Mouse (Mus musculus) kidney, adult 8-10 months (tissue): ENCODE measurements at regions not wholly inside any gene's neighbourhood (a gene's known extent, or its start where the extent isn't known, plus 50 kb on each side); places are given as distances from the start of the nearest gene placed in this dataset.
A peak's percentile ranks its signal among the peaks of the same experiment; 100 is the strongest.

ENCODE experiments used
- DNase-seq, 2 experiments: peaks; one replicate each; pipeline ENCODE4 v3.0.0; 2022

GRCm38 (mm10) chr13:118193951-118194696, 192.3 kb upstream of the B430218F22Rik start:
- no peak for DNase-seq

- DNase-seq: no peak
Measured at GRCm38 (mm10) chr13:118208146-118208545, 178.3 kb upstream of the B430218F22Rik start.

- peak in 1 of 2 experiments; percentile 10 for DNase-seq
Measured at GRCm38 (mm10) chr13:118227354-118227753, 159.1 kb upstream of the B430218F22Rik start.

GRCm38 (mm10) chr13:118237968-118238367, 148.5 kb upstream of the B430218F22Rik start:
- DNase-seq: no peak

- DNase-seq: no peak
Measured at GRCm38 (mm10) chr13:118244680-118245079, 141.8 kb upstream of the B430218F22Rik start.

- no peak for DNase-seq
Measured at GRCm38 (mm10) chr13:118245546-118245945, 140.9 kb upstream of the B430218F22Rik start.

GRCm38 (mm10) chr13:118259606-118260005, 126.8 kb upstream of the B430218F22Rik start:
- DNase-seq: no peak

GRCm38 (mm10) chr13:118262971-118263370, 123.5 kb upstream of the B430218F22Rik start:
- DNase-seq: no peak

GRCm38 (mm10) chr13:118265763-118266520, 120.5 kb upstream of the B430218F22Rik start:
- no peak for DNase-seq

- DNase-seq: no peak
Measured at GRCm38 (mm10) chr13:118272904-118273303, 113.5 kb upstream of the B430218F22Rik start.

- DNase-seq: no peak
Measured at GRCm38 (mm10) chr13:118280956-118281355, 105.5 kb upstream of the B430218F22Rik start.

GRCm38 (mm10) chr13:118293728-118294127, 92.7 kb upstream of the B430218F22Rik start:
- DNase-seq: no peak

GRCm38 (mm10) chr13:118310080-118310479, 76.3 kb upstream of the B430218F22Rik start:
- DNase-seq: no peak

- DNase-seq: no peak
Measured at GRCm38 (mm10) chr13:118313676-118314075, 72.8 kb upstream of the B430218F22Rik start.
